Mouse (Mus musculus) large intestine, adult 2 months (tissue): Measurements from ENCODE around the gene Fjx1. TPM values are rescaled to one million over a fixed set of nuclear protein-coding genes. Genes with fewer than 3 reads are reported as not detected.

Source experiments
- DNase-seq: peaks from one replicate; pipeline ENCODE4 v3.0.0-alpha.2; 2012; ENCODE audit warnings: low read depth, low spot score
- WGBS: fragments of 180-500 bp; shearing (Covaris S2); methylation state at CpG from one replicate; pipeline ENCODE4 v1.1.7; 2018; 5-methylcytosine and 5-hydroxymethylcytosine counted together
- polyA plus RNA-seq: library from polyadenylated mRNA; depleted of rRNA; stranded (reverse); fragments of >200 nt; gene quantifications from 2 replicates; pipeline ENCODE4 v1.2.3, GENCODE M21; 2012; rRNA removed

Gene Fjx1
- 0.63 and 0.77 TPM in 2 replicates for polyA plus RNA-seq

- WGBS: 2% methylated on average over 45 of the region's 49 CpGs
- no peak for DNase-seq
These were observed at the start of gene Fjx1 for GRCm38 (mm10) chr2:102451671-102452549. Fjx1 (minus strand) TSS chr2:102452499.

GRCm38 (mm10) chr2:102500001-102500689, 47.8 kb upstream of the Fjx1 start:
- 59% methylated on average over 4 of the region's 4 CpGs for WGBS
- DNase-seq: no peak

- no peak for DNase-seq
- WGBS: 71% methylated on average over 3 of the region's 3 CpGs
These were observed 28.4 kb upstream of the Fjx1 start for GRCm38 (mm10) chr2:102480738-102481137.

GRCm38 (mm10) chr2:102476101-102476500, 23.8 kb upstream of the Fjx1 start:
- 81% methylated on average over 2 of the region's 2 CpGs for WGBS
- no peak for DNase-seq

- no peak for DNase-seq
- 60% methylated on average over 3 of the region's 3 CpGs for WGBS
These were observed 16.3 kb upstream of the Fjx1 start for GRCm38 (mm10) chr2:102468645-102469044.

GRCm38 (mm10) chr2:102464342-102464732, 12.0 kb upstream of the Fjx1 start:
- no peak for DNase-seq
- WGBS: 81% methylated on average over 2 of the region's 2 CpGs

GRCm38 (mm10) chr2:102463587-102464341, 11.5 kb upstream of the Fjx1 start:
- WGBS: 47% methylated on average over 12 of the region's 12 CpGs
- DNase-seq: no peak

GRCm38 (mm10) chr2:102461491-102461890, 9.2 kb upstream of the Fjx1 start:
- DNase-seq: no peak
- 81% methylated on average over 1 of the region's 1 CpGs for WGBS

GRCm38 (mm10) chr2:102455126-102455525, 2.8 kb upstream of the Fjx1 start:
- 82% methylated on average over 1 of the region's 1 CpGs for WGBS
- no peak for DNase-seq

GRCm38 (mm10) chr2:102453447-102453846, 1.1 kb upstream of the Fjx1 start:
- no peak for DNase-seq
- WGBS: 9% methylated on average over 3 of the region's 3 CpGs

- DNase-seq: no peak
- WGBS: 1% methylated on average over 109 of the region's 109 CpGs
These were observed 1.3 kb downstream of the Fjx1 start for GRCm38 (mm10) chr2:102450761-102451670.

GRCm38 (mm10) chr2:102450248-102450760, 2.0 kb downstream of the Fjx1 start:
- 2% methylated on average over 43 of the region's 43 CpGs for WGBS
- DNase-seq: no peak

- DNase-seq: no peak
- 17% methylated on average over 17 of the region's 17 CpGs for WGBS
These were observed 2.6 kb downstream of the Fjx1 start for GRCm38 (mm10) chr2:102449630-102450247.

GRCm38 (mm10) chr2:102449056-102449455, 3.2 kb downstream of the Fjx1 start:
- DNase-seq: no peak
- WGBS: 82% methylated on average over 1 of the region's 1 CpGs

- DNase-seq: no peak
- WGBS: 85% methylated on average over 7 of the region's 7 CpGs
These were observed 4.5 kb downstream of the Fjx1 start for GRCm38 (mm10) chr2:102447831-102448230.

- WGBS: 58% methylated on average over 4 of the region's 4 CpGs
- DNase-seq: no peak
These were observed 5.4 kb downstream of the Fjx1 start for GRCm38 (mm10) chr2:102446851-102447250.

- WGBS: 69% methylated on average over 8 of the region's 8 CpGs
- DNase-seq: no peak
These were observed 14.8 kb downstream of the Fjx1 start for GRCm38 (mm10) chr2:102437357-102438030.

GRCm38 (mm10) chr2:102433879-102434278, 18.4 kb downstream of the Fjx1 start:
- DNase-seq: no peak
- 84% methylated on average over 1 of the region's 1 CpGs for WGBS
